Mouse (Mus musculus) brain, embryonic 14.5 days (tissue): ENCODE measurements around the gene Akt2.

Experiments used
- CTCF ChIP-seq: fragments of 200-500 bp; IDR thresholded peaks from 2 replicates; pipeline ENCODE4 v1.5.1; 2012; ENCODE audit warnings: inconsistent platforms, mild to moderate bottlenecking, moderate library complexity, borderline replicate concordance; ENCODE audit not compliant: insufficient read depth, insufficient read length; ENCODE audit errors: extremely low read depth
- POLR2A ChIP-seq: fragments of 200-500 bp; IDR thresholded peaks from 2 replicates; pipeline ENCODE4 v1.6.1; 2012; ENCODE audit warnings: mild to moderate bottlenecking, inconsistent platforms, borderline replicate concordance; ENCODE audit not compliant: poor library complexity, insufficient read depth, insufficient read length, severe bottlenecking; ENCODE audit errors: extremely low read depth

DNA sequence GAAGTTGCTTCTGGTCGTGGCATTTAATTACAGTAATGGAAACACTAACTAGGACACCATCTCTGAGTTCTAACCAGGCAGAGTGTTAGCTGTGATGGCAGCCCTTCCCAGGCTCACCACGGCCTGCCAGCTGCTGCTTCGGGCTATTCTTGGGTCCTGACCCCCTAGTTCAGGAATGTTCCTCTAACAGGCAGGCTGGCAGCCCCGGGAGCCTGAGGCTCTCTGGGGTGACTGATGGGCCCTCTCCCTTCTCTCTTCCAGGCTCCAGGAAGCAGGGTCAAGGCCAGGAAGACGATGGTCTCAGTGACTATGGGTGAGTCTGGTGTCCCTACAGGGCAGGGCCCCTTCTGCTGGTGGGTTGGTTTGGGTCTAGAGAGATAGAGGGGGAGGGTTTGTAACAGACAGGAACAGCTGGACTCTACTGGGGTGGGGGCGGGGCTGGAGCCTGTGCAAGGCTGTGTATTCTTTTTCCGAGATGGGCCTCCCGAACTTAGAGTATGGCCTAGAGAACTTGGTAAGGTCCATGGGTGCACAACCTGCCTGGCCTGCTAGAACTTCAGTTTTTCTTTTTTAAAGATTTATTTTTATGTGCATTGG lies 31.0 kb upstream of the Akt2 start:
- TF ChIP-seq CTCF: no peak
- TF ChIP-seq POLR2A: no peak
